Mouse (Mus musculus) brown adipose tissue, adult 24 weeks (tissue): ENCODE data around the gene Bend3. TPM values are rescaled to one million over a fixed set of nuclear protein-coding genes. Genes with fewer than 3 reads are reported as not detected.

Experiments used
- H3K27ac ChIP-seq: fragments of 200-500 bp; replicated peaks from 2 replicates; pipeline ENCODE4 v1.5.1; 2012; ENCODE audit warnings: low read depth, mild to moderate bottlenecking, low read length
- H3K4me1 ChIP-seq: fragments of 200-500 bp; 2 replicates; pipeline ENCODE4 v1.6.1; 2012; ENCODE audit warnings: low read length, mixed read lengths; ENCODE audit not compliant: control insufficient read depth, insufficient read depth, insufficient read length
- H3K4me3 ChIP-seq: fragments of 200-500 bp; 2 replicates; pipeline ENCODE4 v1.5.1; 2012; ENCODE audit warnings: low read depth, mild to moderate bottlenecking, low read length, moderate library complexity; ENCODE audit not compliant: insufficient read depth
- polyA plus RNA-seq: library from polyadenylated mRNA; stranded (reverse); fragments of >200 nt; gene quantifications from 2 replicates; pipeline ENCODE4 v1.2.4, GENCODE M21; 2012; ENCODE audit not compliant: missing spikeins, insufficient read depth, insufficient read length

Gene Bend3
- polyA plus RNA-seq, 1 experiment, result 2.6 TPM

GRCm38 (mm10) chr10:43537652-43538051, 59.0 kb downstream of the Bend3 start:
- peaks cover 6% of the 10 kb centered on the region; the same call in 1 of the 2 replicates for H3K4me1 ChIP-seq
- no peak overlapping the region for H3K4me3 ChIP-seq
- no peak overlapping the region for H3K27ac ChIP-seq

- Histone ChIP-seq H3K4me1 (peaks cover 6% of the 10 kb centered on the region; the same call in 1 of the 2 replicates), H3K4me3 (no peak overlapping the region; the same call in 1 of the 2 replicates), H3K27ac (no peak overlapping the region; the same call in 1 of the 2 replicates)
These were observed 60.2 kb downstream of the Bend3 start for GRCm38 (mm10) chr10:43538831-43539230.

DNA sequence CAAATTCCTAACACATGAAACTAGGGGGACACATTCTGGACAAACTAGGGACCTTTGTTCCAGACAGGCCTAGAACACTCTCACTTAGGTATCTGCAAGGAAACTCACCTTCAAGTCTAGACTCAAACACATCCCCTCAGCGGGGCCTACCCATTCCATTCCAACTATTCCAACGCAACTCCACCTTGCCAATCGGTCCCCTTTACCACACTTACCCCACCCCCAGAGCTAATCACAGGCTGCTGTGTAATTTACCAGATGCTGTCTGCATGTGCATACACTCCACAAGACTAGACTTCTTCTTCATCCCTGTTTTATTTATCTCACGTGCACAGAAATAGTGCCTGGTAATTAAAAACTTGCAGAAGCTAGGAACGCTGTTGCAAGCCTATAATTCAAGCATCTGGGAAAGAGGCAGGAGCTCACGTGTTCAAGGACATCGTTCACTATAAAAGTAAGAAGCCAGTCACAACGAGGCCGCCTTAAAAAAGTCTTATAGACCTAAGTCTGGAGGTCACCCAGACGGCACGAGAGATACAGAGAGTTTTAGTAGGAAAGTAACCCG, 61.2 kb downstream of the Bend3 start:
- Histone ChIP-seq H3K27ac (peak overlapping the region; percentile 82), H3K4me1 (peaks cover 6% of the 10 kb centered on the region; the same call in 1 of the 2 replicates), H3K4me3 (peak overlapping the region; percentile 79)

DNA sequence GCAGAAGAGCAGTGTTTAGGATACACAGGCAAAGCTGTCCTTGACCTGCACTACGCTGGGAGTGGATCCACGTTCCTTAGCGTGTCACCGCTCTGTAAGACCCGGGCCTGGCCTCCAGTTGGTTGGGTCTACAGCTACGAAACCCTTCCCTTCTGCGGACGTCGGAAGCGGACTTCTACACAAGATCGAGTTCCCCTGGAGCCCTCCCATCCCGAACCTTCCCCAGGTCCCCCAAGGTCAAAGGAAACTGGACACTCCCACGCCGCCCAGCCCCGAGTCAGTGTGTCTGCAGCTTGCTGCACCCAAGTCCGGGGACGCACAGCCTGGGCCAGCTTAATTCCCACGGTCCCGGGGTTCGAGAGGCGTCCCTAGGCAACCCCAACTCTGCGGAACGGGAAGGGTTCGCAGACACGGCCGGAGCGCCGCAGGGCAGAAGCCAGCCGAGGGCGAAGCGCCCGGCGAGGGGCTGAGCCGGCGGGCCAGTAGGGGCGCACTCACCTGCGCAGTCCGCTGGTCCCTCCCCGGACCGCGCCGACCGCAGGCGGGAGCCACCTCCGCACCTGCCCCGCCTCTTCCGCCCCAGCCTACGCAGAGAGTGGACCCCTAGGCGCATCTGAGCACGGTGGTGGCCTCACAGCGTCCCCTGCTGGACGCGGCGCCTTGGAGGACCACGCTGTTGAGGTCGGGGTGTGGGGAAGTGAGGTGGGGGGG, 62.0 kb downstream of the Bend3 start, which contains the start of gene 1700021F05Rik:
Gene 1700021F05Rik, minus strand, starts transcription at position 553 of the 711 bp plus-strand sequence.
- peaks cover 6% of the 10 kb centered on the region; the same call in 1 of the 2 replicates for H3K4me1 ChIP-seq
- peak within 1 kb of the TSS; percentile 82 for H3K27ac ChIP-seq

DNA sequence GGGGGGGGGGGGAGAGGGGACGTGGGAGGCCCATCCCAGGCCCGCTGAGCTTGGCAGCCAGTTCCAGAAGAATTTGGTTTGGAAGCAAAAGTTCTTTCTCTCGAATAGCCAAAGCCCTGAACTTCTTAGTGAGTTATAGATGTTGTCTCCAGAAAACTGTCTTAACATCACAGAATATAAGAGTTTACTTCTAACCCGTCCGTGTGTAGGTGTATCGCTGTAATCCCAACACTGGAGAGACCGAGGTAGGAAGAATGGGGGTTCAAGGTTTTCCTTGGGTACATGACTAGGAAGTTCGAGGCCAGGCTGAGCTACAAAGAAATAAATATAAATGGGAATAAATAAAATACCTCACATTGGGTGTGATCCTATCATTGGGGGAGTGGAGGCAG, 62.5 kb downstream of the Bend3 start:
- no peak overlapping the region for H3K4me3 ChIP-seq
- H3K4me1 ChIP-seq, result peaks cover 6% of the 10 kb centered on the region; the same call in 1 of the 2 replicates
- H3K27ac ChIP-seq, result no peak overlapping the region

More for the DNA sequence above, 62.0 kb downstream of the Bend3 start, which contains the start of gene 1700021F05Rik:
- H3K4me3 ChIP-seq, result peak within 1 kb of the TSS; percentile 79

DNA sequence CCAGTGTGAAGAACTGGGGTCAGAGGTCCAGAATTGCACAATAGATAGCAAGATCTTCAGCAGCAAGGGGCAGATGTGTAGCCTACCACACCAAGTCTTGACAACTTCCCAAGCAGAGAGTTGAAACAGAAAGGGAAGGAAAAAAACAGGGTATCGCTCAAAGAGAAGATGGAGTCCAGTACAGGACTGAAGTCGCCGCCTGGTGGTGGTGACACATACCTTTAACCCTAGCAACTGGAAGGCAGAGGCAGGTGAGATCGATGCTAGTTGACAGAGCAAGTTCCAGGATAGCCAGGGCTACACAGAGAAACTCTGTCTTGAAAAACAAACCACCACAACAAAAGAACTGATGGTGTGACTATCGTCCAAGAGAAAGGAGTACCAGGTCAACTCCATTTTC, 70.8 kb downstream of the Bend3 start:
- Histone ChIP-seq H3K27ac (no peak overlapping the region), H3K4me3 (no peak overlapping the region), H3K4me1 (no peaks in the 10 kb centered on the region)

GRCm38 (mm10) chr10:43550923-43551322, 72.3 kb downstream of the Bend3 start:
- no peak overlapping the region for H3K4me3 ChIP-seq
- no peaks in the 10 kb centered on the region for H3K4me1 ChIP-seq
- H3K27ac ChIP-seq, result no peak overlapping the region

GRCm38 (mm10) chr10:43551388-43551787, 72.8 kb downstream of the Bend3 start:
- H3K4me3 ChIP-seq, result no peak overlapping the region
- no peak overlapping the region for H3K27ac ChIP-seq
- H3K4me1 ChIP-seq, result no peaks in the 10 kb centered on the region

- Histone ChIP-seq H3K4me3 (no peak overlapping the region), H3K4me1 (no peaks in the 10 kb centered on the region), H3K27ac (no peak overlapping the region)
These were observed 79.1 kb downstream of the Bend3 start for GRCm38 (mm10) chr10:43557630-43558165.

DNA sequence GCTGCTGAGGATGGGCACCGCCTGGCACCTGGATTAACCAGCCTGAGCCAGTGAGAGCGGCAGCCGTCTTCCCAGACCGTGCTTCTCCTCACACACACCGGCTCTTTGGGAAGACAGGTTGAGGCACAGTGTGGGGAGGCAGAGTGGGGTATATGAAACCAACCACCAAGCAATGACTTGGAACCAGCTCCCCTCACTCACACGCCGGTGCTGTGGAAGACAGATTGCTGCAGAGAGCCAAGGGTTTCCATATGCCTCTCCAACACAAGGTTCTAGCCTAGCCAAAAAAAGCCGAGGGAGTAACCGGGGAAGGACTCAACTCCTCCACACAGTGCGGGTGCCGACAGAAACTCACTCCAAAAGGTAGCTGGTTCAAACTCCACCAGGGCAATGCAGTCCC, 80.7 kb downstream of the Bend3 start:
- Histone ChIP-seq H3K4me1 (no peaks in the 10 kb centered on the region), H3K4me3 (no peak overlapping the region), H3K27ac (no peak overlapping the region)

GRCm38 (mm10) chr10:43560765-43561164, 82.1 kb downstream of the Bend3 start:
- no peaks in the 10 kb centered on the region for H3K4me1 ChIP-seq

DNA sequence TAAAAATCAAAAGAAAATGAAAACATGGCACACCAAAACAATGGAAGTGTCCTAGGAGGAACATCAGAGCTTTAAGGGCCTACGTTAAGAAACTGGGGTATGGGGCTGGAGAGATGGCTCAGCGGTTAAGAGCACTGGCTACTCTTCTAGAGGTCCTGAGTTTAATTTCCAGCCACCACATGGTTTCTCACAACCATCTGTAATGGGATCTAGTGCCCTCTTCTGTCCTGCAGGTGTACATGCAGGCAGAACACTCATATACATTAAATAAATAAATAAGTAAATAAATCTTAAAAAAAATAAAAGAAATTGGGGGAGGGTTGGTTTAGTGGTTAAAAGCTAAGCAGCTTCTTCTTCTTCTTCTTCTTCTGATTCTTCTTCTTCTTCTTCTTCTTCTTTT, 82.7 kb downstream of the Bend3 start:
- Histone ChIP-seq H3K4me3 (no peak overlapping the region), H3K4me1 (no peaks in the 10 kb centered on the region), H3K27ac (no peak overlapping the region)

More at GRCm38 (mm10) chr10:43560765-43561164, 82.1 kb downstream of the Bend3 start:
- no peak overlapping the region for H3K4me3 ChIP-seq
- no peak overlapping the region for H3K27ac ChIP-seq

Other genes starting within 250 kb of the Bend3 start
- 126 and 149 TPM in 2 replicates for gene Gm9803, start 45.3 kb downstream of the Bend3 start, polyA plus RNA-seq
- 179 and 251 TPM in 2 replicates for gene 1700021F05Rik, start 62.2 kb downstream of the Bend3 start, polyA plus RNA-seq
- 7.4 and 12.5 TPM in 2 replicates for gene Cd24a, start 99.5 kb downstream of the Bend3 start, polyA plus RNA-seq